Mouse (Mus musculus): ENCODE measurements around the gene Zfp114.

DNA sequence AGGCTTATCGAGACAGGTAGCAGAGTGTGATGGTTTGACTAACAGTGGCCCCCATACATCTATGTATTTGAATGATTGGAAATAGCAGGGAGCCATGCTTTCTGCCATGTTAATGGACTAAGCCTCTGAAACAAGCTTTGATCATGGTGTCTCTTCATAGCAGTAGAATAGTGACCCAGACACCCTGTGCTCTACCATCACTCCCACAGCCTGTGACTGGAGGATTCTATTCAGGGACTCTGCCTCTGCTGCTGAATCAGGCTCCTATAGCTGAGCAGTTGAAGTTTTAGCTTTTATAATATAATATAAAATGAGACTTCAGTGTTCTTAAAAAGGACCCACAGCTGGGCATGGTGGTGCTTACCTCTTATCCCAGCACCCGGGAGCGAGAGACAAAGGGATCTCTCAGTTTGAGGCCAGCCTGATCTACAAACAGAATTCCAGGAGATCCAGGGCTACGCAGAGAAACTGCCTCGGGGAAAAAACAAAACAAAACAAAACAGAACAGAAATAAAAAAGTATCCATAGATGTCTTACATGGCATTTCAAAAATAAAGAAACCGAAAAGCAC is 41.4 kb upstream of the Zfp114 start:
- no peak for TF ChIP-seq CTCF (IDR thresholded peaks at IDR 0.05; ENCODE audit: low read depth)
- no peak for TF ChIP-seq EP300 (IDR thresholded peaks at IDR 0.05; ENCODE audit: low read depth)

Measured in liver, postnatal 0 days (tissue).